Mouse (Mus musculus): ENCODE measurements at regions not wholly inside any gene's neighbourhood (a gene's known extent, or its start where the extent isn't known, plus 50 kb on each side); places are given as distances from the start of the nearest gene placed in this dataset.
"Not testable (repeated sequence)": the region's sequence is repeated elsewhere in the genome, so short reads cannot be mapped to it uniquely, and the experiment has no call there.

DNA sequence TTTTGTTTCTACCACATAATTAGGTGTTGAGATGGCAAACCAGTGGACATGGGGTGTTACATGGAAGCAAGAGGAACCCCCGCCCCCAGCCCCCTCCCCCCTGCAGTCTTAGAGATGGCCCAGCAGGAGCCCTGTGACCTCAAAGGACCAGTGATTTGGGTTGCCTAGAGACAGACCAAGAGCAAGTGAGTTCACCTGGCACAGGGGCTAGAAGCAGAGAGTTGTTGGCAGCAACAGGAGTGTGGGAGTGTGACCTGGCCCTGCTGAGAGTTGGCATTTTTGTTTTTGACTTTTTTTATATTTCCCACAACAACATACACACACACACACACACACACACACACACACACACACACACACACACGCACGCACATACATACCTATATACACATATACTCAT, 987.9 kb downstream of the Cdh18 start:
- DNase-seq (ENCODE audit: low read depth, low spot score) = no peak

DNA sequence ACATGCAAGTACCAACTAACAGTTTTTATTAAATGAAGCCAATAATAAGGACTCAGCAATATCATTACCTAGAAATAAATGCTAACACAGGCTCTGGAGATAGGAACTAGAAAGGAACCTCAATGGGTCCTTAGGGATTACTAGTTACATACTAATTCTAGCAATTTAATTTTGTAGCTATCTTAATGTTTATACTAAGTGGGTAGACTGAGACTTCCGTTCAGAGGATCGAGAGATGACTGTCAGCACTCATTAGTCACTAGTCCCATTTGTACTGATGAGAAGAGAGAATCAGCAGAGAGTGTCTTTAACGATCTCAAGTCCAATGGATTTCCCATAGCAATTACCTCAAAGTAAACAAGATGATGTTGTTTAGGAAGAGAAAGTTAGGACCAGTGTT, 988.6 kb downstream of the Cdh18 start:
- DNase-seq (ENCODE audit: low read depth, low spot score) = no peak

DNA sequence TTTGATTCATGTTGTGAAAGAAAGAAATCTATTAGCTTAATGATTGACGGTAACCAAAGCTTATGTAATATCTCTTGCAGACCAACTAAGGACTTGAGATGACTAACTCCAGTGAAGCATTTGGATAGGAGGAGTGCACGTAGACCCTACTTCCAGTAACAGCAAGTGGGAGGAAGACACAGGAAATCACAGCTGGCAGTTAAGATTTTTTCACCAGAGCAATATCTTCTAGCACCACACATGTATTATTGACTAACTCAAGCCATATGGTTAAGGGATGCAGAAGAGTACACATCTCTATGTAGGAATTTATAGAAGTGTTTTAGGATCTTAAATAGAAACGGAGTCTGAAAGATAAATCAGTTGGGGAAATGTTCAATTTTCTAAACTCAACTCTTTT, 1011.3 kb downstream of the Cdh18 start:
- DNase-seq (ENCODE audit: low read depth, low spot score) = no peak

DNA sequence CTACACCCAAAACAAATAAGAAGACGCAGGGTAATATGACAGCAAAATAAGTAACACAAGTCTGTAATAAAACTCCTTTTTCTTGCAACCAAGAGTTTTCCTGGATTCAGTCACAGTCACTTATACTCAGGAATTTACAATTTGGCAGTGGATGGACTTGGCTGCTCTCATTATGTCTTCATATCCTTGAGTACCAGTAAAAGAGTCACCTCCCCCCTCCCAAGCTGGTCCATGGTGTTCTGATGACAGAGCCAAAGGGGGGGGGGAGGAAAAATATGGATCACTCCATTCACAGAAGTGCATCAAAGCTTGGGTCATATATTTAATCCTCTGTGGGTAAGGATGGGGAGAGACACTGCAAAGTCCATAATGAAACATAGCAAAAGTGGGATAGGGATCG, 1013.4 kb downstream of the Cdh18 start:
- no peak for DNase-seq (ENCODE audit: low read depth, low spot score)

DNA sequence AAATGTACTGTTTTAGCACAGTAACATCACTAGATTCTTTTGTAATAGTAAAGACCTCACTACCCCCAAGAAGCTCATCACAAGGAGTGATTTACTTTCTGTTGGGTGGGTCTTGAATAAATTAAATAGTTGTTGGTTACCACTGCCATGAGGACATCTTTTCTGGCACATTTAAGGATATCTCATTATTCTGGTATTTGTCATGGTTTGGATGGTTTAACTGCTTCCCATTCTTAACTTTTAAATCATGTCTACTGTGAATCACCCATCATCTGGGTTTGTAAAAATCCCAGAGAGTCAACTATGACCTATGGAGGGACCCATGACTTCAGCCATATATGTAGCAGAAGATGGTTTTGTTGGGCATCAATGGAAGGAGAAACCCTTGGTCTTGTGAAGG, 1016.2 kb downstream of the Cdh18 start:
- DNase-seq (ENCODE audit: low read depth, low spot score) = peak; percentile 55

DNA sequence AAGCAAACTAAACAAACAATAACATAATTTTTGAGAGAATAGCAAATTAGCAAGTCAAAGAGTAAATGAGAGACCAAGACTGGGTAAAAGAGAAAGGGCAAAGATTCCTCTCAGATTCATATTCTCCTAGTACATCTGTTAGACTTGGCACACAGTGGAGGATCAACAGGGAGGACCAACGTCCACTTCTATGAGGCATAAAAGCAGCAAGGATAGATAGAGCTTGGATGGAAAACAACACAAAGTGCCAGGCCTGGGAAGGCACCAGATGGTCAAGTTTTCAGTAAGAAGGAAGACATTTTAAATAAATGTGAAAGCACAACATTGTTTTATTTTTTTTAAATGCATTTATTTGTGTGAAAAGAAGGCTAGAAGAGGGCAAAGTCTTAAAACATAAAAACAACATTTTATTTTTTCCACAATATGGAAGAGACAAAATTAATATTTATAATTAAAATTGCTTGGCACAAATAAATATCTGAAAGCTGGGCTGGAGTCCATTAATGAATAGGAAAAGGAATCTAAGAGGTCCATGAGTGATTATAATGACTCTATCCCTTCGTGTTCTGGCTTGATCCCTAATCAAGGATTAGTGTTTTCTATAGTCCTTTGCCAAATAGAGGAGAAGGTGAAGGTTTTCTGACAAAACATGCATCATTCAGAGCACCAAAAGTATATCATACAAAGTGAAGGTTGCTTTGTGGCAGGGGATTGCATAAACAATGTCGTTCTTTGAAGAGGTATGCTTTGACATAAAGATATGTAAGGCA, 1018.2 kb downstream of the Cdh18 start:
- DNase-seq (ENCODE audit: low read depth, low spot score) = no peak

DNA sequence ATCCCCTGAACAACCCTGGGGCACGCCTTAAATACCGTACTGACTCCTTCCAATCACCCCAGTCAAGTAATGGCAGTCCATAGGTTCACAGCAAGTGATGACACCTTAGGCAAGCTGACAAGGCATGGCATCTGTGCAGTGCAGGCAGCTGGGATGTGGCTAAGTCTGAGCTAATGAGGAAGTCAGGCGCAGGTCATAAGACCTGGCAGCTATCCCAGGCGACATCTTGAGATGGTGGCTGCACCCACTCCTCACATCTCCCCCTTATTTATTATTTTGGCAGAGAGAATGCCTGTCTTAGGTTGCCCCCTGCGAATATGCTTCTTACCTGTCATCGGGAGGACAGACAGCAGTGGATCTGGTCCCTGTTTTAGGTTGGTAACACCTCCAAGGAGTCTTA, 1019.8 kb downstream of the Cdh18 start:
- DNase-seq (ENCODE audit: low read depth, low spot score) = not testable (repeated sequence)

DNA sequence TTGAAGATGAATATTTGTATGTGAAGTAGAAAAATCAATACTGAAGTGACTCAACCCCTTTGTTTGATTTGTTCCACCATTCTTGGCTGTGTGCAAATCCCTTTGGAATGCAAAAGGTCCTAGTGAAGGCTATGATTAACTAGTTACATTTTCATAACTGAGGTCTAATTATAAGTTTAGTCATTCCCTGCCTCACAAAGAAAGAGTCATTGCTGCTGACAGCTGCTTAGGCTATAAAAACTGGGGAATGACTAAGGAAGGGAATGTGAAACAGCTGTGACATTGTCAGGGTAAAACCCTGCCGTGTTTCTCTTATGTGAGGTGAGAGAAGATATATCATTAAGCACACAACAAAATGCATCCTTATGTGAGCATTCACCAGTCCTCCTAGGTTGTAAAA, 1033.1 kb downstream of the Cdh18 start:
- DNase-seq (ENCODE audit: low read depth, low spot score) = peak; percentile 82

DNA sequence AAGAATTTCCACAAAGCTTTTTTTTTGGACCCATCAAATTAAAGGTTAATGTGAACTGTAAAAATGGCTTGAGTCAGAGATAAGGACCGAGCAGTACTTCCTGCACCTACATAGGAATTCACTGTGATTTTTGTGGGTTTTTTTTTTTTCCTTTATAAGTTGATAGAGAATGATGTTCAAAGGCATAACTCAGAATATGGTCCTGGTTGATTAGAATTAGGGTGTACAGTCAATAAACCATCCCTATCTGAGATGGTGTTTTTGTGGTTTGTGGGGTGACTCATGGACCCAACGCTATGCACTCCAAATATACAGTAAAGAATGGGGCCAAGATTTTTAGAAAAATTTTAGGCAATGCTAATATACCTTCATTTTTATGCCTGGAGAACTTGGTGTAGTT, 1041.6 kb downstream of the Cdh18 start:
- peak; percentile 53 for DNase-seq (ENCODE audit: low read depth, low spot score)

DNA sequence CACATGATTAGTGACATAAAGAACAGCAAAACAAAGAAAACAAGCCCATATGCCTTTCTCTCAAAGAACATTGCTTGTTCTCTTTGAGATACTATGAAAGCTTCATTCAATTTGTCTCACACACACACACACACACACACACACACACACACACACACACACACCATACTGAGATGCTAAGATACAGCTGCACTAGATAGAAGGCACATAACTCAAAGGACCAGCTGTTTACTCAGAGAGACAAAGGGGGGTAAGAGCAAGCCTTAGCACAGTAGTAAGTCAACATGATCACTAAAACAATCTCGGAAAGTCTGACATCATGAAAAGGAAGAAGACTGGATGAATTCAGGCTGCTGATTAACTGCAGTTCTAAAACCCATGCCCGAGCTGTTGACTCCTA, 1051.6 kb downstream of the Cdh18 start:
- peak; percentile 31 for DNase-seq (ENCODE audit: low read depth, low spot score)
